ENCODE assay signal across 9 mouse cellular contexts in genomic region chr7:142497775-142498174, GRCm38 (mm10). TPM values are rescaled to one million over a fixed set of nuclear protein-coding genes. Genes with fewer than 3 reads are reported as not detected.
DNase-seq lines count a peak whose midpoint lies in the region; ATAC-seq and TF ChIP-seq lines count a peak whose summit lies in the region.
"Had no signal": no experiment of that assay in that cellular context is flagged by ENCODE, and none has a peak within 500 bp of the region (broad histone marks: within the 10 kb centered on the region; RNA-seq: fewer than 3 reads in every experiment).

No protein-coding gene starts in this region.

- peak; percentile 67 for TF ChIP-seq CTCF in heart, postnatal 0 days (IDR thresholded peaks at IDR 0.05; ENCODE audit: low read depth)

- no peaks in the 10 kb centered on the region for H3K27me3 ChIP-seq in heart, postnatal 0 days (ENCODE audit: control insufficient read depth, insufficient read depth, low read length)
- no peaks in the 10 kb centered on the region for H3K27me3 ChIP-seq in myocyte (ENCODE audit: control insufficient read depth, insufficient read depth, insufficient read length)
- no peaks in the 10 kb centered on the region for H3K27me3 ChIP-seq in midbrain, embryonic 10.5 days (ENCODE audit: low read depth, poor library complexity, severe bottlenecking)

- H3K4me2 ChIP-seq in heart, postnatal 0 days (ENCODE audit: low read depth, low read length) = no peak overlapping the region
- H3K4me2 ChIP-seq in myocyte (ENCODE audit: low read depth) = peak overlapping the region; percentile 88

- no peak overlapping the region for H3K9ac ChIP-seq in heart, postnatal 0 days (replicated peaks; ENCODE audit: low read depth, low read length)

- peaks cover 6% of the 10 kb centered on the region for H3K79me2 ChIP-seq in myocyte (ENCODE audit: control insufficient read depth, insufficient read depth)

- no peak for TF ChIP-seq POLR2A in myocyte (IDR thresholded peaks at IDR 0.05; ENCODE audit: insufficient read length, low read depth)

- no peak overlapping the region for H3ac ChIP-seq in myocyte (ENCODE audit: control insufficient read depth, insufficient read length)

- DNase-seq in cerebellum, adult 11 months = peak; percentile 56
- DNase-seq in right cerebral cortex, adult 2 months (ENCODE audit: low spot score in 2 of 2) = peak; percentile 16 to 19
- no peak for DNase-seq in right cerebral cortex, postnatal 4 days
- no peak for DNase-seq in heart, postnatal 0 days (ENCODE audit: low spot score)
- no peak for DNase-seq in embryo, embryonic 10 days (ENCODE audit: low spot score)
- DNase-seq in midbrain, embryonic 10.5 days (ENCODE audit: low spot score) = no peak

- no peak overlapping the region for H3K4me3 ChIP-seq in heart, postnatal 0 days (ENCODE audit: low read depth, low read length)
- no peak overlapping the region for H3K4me3 ChIP-seq in myocyte
- no peak overlapping the region for H3K4me3 ChIP-seq in midbrain, embryonic 10.5 days
- H3K4me3 ChIP-seq: erythroblast, embryonic 14.5 days had no signal

- WGBS in heart, postnatal 0 days = 87% methylated on average over 2 of the region's 2 CpGs
- 90% methylated on average over 2 of the region's 2 CpGs for WGBS in midbrain, embryonic 10.5 days

- no peak for TF ChIP-seq EP300 in heart, postnatal 0 days (IDR thresholded peaks at IDR 0.05; ENCODE audit: low read depth)

- no peak overlapping the region for H3K27ac ChIP-seq in heart, postnatal 0 days (ENCODE audit: low read depth)
- no peak overlapping the region for H3K27ac ChIP-seq in midbrain, embryonic 10.5 days (replicated peaks)

- no peak; the same call in 1 of the 2 replicates for ATAC-seq in cerebellum, adult (ENCODE audit: insufficient number of reproducible peaks, low FRiP score, low TSS enrichment)
- ATAC-seq in heart, postnatal 0 days (ENCODE audit: insufficient read depth, low read depth) = peak; percentile 35; the same call in 1 of the 2 replicates

- no peaks in the 10 kb centered on the region for H3K9me3 ChIP-seq in heart, postnatal 0 days (replicated peaks; ENCODE audit: control insufficient read depth, low read length)
- H3K9me3 ChIP-seq in midbrain, embryonic 10.5 days (replicated peaks) = no peaks in the 10 kb centered on the region

- peaks cover 14% of the 10 kb centered on the region; the same call in 1 of the 2 replicates for H3K4me1 ChIP-seq in heart, postnatal 0 days (ENCODE audit: control insufficient read depth, insufficient read depth)
- 0 out of 2 replicates have a peak, but pooled peaks cover 8% of the 10 kb centered on the region for H3K4me1 ChIP-seq in midbrain, embryonic 10.5 days

- peaks cover under 1% of the 10 kb centered on the region for H3K36me3 ChIP-seq in heart, postnatal 0 days (replicated peaks; ENCODE audit: control insufficient read depth, insufficient read depth, low read length)
- H3K36me3 ChIP-seq in myocyte (ENCODE audit: control insufficient read depth, insufficient read depth) = peaks cover 23% of the 10 kb centered on the region
- H3K36me3 ChIP-seq in midbrain, embryonic 10.5 days = no peaks in the 10 kb centered on the region

TF ChIP-seq in myocyte, 11 proteins besides CTCF, POLR2A, EP300 and RAD21:
- TF ChIP-seq USF1 (IDR thresholded peaks at IDR 0.05; ENCODE audit: low read depth) (no peak), POLR2AphosphoS2 (IDR thresholded peaks at IDR 0.05; ENCODE audit: insufficient read length, low read depth) (peak; percentile 67), E2F4 (IDR thresholded peaks at IDR 0.05; ENCODE audit: insufficient read depth) (no peak)

RNA-seq across cellular contexts. Expression of gene Tnnt3, which starts 0.9 kb away (rescaled TPM):
- total RNA-seq in heart, postnatal 0 days (2014; rRNA removed; ENCODE audit: low replicate concordance) = 0.73 and 11.0 TPM in 2 replicates
- 2.5 and 3.2 TPM in 2 replicates for polyA plus RNA-seq in heart, postnatal 0 days (2015; fragmentation: Nextera tagmentation; extraction: Ambion mirVana)
- polyA plus RNA-seq in myocyte (2012; fragmentation: generic; extraction: Trizol) = 2,107 TPM
- polyA plus RNA-seq in midbrain, embryonic 10.5 days (2016; fragmentation: Nextera tagmentation; extraction: Ambion mirVana) = 1.9 TPM in 2 replicates
- polyA plus RNA-seq: erythroblast, embryonic 14.5 days had no signal

RNA-seq across cellular contexts. Expression of gene Mrpl23, which starts 34.7 kb away (rescaled TPM):
- 87.2 and 90.9 TPM in 2 replicates for total RNA-seq in heart, postnatal 0 days (2014; rRNA removed; ENCODE audit: low replicate concordance)
- polyA plus RNA-seq in heart, postnatal 0 days (2015; fragmentation: Nextera tagmentation; extraction: Ambion mirVana) = 14.9 TPM in 2 replicates
- polyA plus RNA-seq in myocyte (2012; fragmentation: generic; extraction: Trizol) = 73.3 TPM
- polyA plus RNA-seq in midbrain, embryonic 10.5 days (2016; fragmentation: Nextera tagmentation; extraction: Ambion mirVana) = 15.8 and 20.3 TPM in 2 replicates

RNA-seq across cellular contexts. Expression of gene Lsp1, which starts 37.2 kb away (rescaled TPM):
- 20.8 and 84.4 TPM in 2 replicates for total RNA-seq in heart, postnatal 0 days (2014; rRNA removed; ENCODE audit: low replicate concordance)
- polyA plus RNA-seq in heart, postnatal 0 days (2015; fragmentation: Nextera tagmentation; extraction: Ambion mirVana) = 47.7 and 53.1 TPM in 2 replicates
- 298 TPM for polyA plus RNA-seq in myocyte (2012; fragmentation: generic; extraction: Trizol)
- polyA plus RNA-seq in midbrain, embryonic 10.5 days (2016; fragmentation: Nextera tagmentation; extraction: Ambion mirVana) = 14.2 and 15.0 TPM in 2 replicates

RNA-seq across cellular contexts. Expression of gene Tnni2, which starts 56.2 kb away (rescaled TPM):
- total RNA-seq in heart, postnatal 0 days (2014; rRNA removed; ENCODE audit: low replicate concordance) = not detected in 2 replicates
- 8.9 and 9.9 TPM in 2 replicates for polyA plus RNA-seq in heart, postnatal 0 days (2015; fragmentation: Nextera tagmentation; extraction: Ambion mirVana)
- 3,238 TPM for polyA plus RNA-seq in myocyte (2012; fragmentation: generic; extraction: Trizol)
- 0.52 and 1.5 TPM in 2 replicates for polyA plus RNA-seq in midbrain, embryonic 10.5 days (2016; fragmentation: Nextera tagmentation; extraction: Ambion mirVana)
- polyA plus RNA-seq: erythroblast, embryonic 14.5 days had no signal

Comparison
In these comparisons a context has a peak if more than half of its experiments do, and no peak if none do; other contexts are left out.
1. DNase-seq: peak in cerebellum, adult 11 months (single experiment) and right cerebral cortex, adult 2 months (2 of 2); none in right cerebral cortex, postnatal 4 days (single experiment), heart, postnatal 0 days (single experiment), embryo, embryonic 10 days (single experiment) and midbrain, embryonic 10.5 days (single experiment).
2. RNA of gene Tnnt3, which starts 0.9 kb away (polyA plus RNA-seq): 2,107 TPM in myocyte (single experiment); 2.5 to 3.2 TPM in heart, postnatal 0 days and 1.9 TPM in midbrain, embryonic 10.5 days; every median in the first group is over 100 times any median in the second.